Mouse (Mus musculus) midbrain, embryonic 11.5 days (tissue): ENCODE data around the gene Eapp. TPM values are rescaled to one million over a fixed set of nuclear protein-coding genes. Genes with fewer than 3 reads are reported as not detected.
"Not testable (repeated sequence)": the region's sequence is repeated elsewhere in the genome, so short reads cannot be mapped to it uniquely, and the experiment has no call there.

ENCODE experiments used
- ATAC-seq: fragments of 200-750 bp; cut with Nextera tagmentation; 2 replicates; pipeline ENCODE4 v1.8.0; 2017; ENCODE audit warnings: moderate TSS enrichment, moderate library complexity; ENCODE audit not compliant: low FRiP score
- DNase-seq: peaks from one replicate; pipeline ENCODE4 v3.0.0; 2015; ENCODE audit warnings: low spot score; ENCODE audit errors: missing footprints
- H3K27ac ChIP-seq: fragments of 300-500 bp; sonication (generic); 2 replicates; pipeline ENCODE4 v1.5.1; 2014; ENCODE audit warnings: low read depth, low read length
- H3K27me3 ChIP-seq: fragments of 300-500 bp; sonication (generic); 2 replicates; pipeline ENCODE4 v1.6.1; 2014; ENCODE audit warnings: mild to moderate bottlenecking, low read length, moderate library complexity, mixed read lengths; ENCODE audit not compliant: control insufficient read depth, insufficient read depth
- H3K36me3 ChIP-seq: fragments of 300-500 bp; sonication (generic); 2 replicates; pipeline ENCODE4 v1.6.1; 2014; ENCODE audit warnings: mild to moderate bottlenecking, low read length, moderate library complexity, mixed read lengths; ENCODE audit not compliant: control insufficient read depth, insufficient read depth
- H3K4me1 ChIP-seq: fragments of 300-500 bp; sonication (generic); 2 replicates; pipeline ENCODE4 v1.6.1; 2014; ENCODE audit warnings: low read length; ENCODE audit not compliant: control insufficient read depth, insufficient read depth
- H3K4me2 ChIP-seq: fragments of 300-500 bp; sonication (generic); 2 replicates; pipeline ENCODE4 v1.6.1; 2014; ENCODE audit warnings: mild to moderate bottlenecking, moderate library complexity
- H3K4me3 ChIP-seq: fragments of 300-500 bp; sonication (generic); 2 replicates; pipeline ENCODE4 v1.5.1; 2014; ENCODE audit warnings: low read depth, low read length
- H3K9ac ChIP-seq: fragments of 300-500 bp; sonication (generic); 2 replicates; pipeline ENCODE4 v1.6.1; 2014; ENCODE audit warnings: low read length
- H3K9me3 ChIP-seq: fragments of 300-500 bp; sonication (generic); 2 replicates; pipeline ENCODE4 v1.6.1; 2016; ENCODE audit warnings: low read length; ENCODE audit not compliant: control insufficient read depth
- WGBS: fragments of 180-500 bp; shearing (Covaris S2); extraction: QIAGEN DNeasy Blood & Tissue Kit; methylation state at CpG from one replicate; pipeline ENCODE4 v1.1.7; 2014; 5-methylcytosine and 5-hydroxymethylcytosine counted together
- polyA plus RNA-seq: library from polyadenylated mRNA; unstranded; fragments of >200 nt; fragmentation: Nextera tagmentation; extraction: Ambion mirVana; gene quantifications from 2 replicates; pipeline ENCODE4 v1.2.1, GENCODE M21; 2014

Eapp gene
- polyA plus RNA-seq = 77.8 and 88.0 TPM in 2 replicates

DNA sequence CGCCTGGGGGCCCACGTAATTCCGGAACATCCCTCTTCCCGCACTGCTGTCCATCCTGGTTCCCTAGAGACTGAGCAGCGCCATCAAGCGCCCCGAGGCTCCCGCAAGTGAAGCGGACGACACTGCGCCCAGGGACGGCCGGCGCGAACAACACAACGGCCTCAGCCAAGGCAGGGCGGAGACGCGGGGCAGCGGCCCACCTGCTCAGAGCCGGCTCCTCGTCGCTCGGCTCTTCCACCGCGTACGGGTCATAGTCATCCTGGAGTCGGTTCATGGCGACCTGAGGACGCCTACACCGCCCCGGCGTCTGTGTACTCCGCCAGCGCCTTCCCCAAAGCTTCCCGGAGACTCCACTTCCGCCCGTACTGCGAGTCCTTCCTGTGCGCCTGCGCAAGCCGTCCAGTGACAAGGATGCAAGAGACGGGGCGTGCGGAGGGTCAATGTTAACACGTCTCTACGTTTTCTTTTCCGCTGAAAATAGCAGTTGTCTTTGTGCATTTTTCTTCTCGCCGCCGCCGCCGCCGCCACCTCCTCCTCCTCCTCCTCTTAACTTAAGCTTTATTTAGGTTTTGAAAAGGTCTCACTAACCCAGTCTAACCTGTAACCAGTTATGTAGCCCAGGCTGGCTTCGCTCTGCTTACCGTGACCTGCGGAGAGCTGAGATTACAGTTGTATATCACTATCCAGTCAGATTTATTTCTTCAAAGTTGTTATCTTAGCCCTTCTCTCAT, at the start of gene Eapp:
Gene Eapp (minus strand): TSS at position 387 of the 731 bp plus-strand sequence.
- Histone ChIP-seq H3K9me3 (no peaks in the 10 kb centered on the region), H3K27me3 (no peaks in the 10 kb centered on the region), H3K27ac (peak within 1 kb of the TSS; percentile 93), H3K4me3 (peak within 1 kb of the TSS; percentile 83), H3K4me2 (peak within 1 kb of the TSS; percentile 54), H3K9ac (peak within 1 kb of the TSS; percentile 86), H3K36me3 (no peaks in the 10 kb centered on the region), H3K4me1 (peaks cover 2% of the 10 kb centered on the region; the same call in 1 of the 2 replicates)
- DNase-seq (peak; percentile 98), ATAC-seq (peak; percentile 89)
- under 1% methylated on average over 57 of the region's 57 CpGs for WGBS

DNA sequence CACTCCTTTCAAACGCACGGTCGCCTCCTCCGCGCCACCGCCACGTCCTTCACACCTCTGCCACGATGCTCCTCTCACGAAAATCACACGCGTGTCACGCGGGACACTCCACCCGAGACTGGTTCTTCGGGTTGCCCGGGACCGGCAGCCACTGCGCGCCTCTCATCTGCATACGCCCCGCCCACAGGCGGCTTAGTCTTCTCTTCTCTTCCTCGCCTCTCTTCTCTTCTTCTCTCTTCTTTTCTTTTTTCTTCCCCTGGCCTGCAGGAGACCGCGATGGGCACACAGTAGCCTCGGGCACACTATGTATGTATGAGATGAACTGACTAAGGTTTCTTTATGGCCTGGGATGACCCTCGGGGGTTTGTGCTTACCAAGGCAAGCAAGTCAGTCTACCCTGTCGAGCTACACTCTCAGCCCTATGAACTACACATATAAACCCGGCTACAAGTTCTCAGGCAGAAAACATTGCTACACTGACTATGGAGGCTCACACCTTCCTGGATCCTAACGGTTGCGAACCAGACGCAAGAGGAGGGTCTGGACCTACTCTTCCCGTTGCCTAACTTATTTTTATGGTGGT, 43.1 kb upstream of the Eapp start:
- peak; percentile 71 for ATAC-seq
- H3K27me3 ChIP-seq, H3K4me1 ChIP-seq, H3K36me3 ChIP-seq, H3K4me2 ChIP-seq, H3K9ac ChIP-seq, DNase-seq, H3K9me3 ChIP-seq, H3K4me3 ChIP-seq, H3K27ac ChIP-seq: not testable (repeated sequence)
- 0% methylated on average over 9 of the region's 33 CpGs for WGBS

DNA sequence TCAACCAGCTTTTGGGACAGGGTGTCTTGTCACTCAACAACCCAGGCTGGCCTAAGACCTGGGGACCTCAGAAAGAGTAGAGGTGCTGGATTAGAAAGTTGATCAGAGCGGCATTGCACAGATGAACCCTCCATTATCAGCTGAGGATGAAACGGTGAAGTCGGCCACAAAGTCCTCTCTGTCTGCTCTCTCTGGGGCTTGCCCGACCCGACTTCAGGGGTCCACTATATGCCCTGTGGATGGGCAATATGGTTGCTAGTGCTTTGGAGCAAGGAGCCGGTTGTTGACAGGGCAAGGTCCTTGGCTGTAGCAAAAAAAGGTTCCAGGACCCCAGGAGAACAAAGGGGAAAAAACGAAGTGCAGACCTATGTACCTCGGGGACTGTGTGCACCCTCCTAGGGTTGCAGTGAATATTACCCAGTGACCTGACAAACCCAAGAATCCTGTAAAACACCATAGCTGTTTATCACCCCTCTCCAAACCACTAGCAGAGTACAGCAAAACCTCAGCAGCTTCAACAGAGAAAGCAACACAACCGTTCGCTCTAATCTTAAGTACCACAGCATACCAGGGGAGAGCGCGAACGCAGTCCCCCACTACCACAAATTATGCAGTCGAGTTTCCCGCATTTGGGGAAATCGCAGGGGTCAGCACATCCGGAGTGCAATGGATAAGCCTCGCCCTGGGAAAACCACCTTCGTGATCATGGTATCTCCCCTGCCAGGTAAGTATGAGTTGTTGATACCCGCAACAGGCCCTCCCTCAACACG, 42.4 kb upstream of the Eapp start:
- not testable (repeated sequence) for H3K9ac ChIP-seq, H3K4me1 ChIP-seq, H3K9me3 ChIP-seq, H3K4me2 ChIP-seq, H3K4me3 ChIP-seq, DNase-seq, H3K27ac ChIP-seq, H3K36me3 ChIP-seq, H3K27me3 ChIP-seq
- ATAC-seq = peak; percentile 82
- WGBS = no CpG with 5 or more reads among the region's 21 CpGs

DNA sequence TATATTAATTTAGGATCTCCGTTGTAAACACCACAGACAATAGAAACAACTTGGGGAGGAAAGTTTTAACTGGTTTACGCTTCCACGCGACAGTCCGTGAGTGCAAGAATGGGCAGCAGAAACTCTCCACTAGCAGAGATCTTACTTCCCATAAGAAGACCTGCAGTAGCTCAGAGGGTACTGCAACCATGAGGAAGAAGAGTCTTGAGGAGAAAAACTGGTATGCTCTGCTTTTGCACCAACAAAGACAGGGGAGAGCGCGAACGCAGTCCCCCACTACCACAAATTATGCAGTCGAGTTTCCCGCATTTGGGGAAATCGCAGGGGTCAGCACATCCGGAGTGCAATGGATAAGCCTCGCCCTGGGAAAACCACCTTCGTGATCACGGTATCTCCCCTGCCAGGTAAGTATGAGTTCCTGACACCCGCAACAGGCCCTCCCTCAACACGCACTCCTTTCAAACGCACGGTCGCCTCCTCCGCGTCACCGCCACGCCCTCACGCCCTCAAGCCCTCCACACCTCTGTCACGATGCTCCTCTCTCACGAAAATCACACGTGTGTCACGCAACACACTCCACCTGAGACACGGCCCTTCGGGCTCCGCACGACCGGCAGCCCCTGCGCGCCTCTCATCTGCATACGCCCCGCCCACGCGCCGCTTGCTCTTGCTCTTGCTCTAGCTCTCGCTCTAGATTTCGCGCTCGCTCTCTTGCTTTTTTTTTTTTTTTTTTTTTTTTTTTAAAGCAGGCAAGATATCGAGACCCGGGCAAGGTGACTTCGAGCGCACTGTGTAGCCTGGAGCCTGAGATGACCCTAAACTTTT, 38.8 kb upstream of the Eapp start:
- H3K9ac ChIP-seq, H3K4me3 ChIP-seq, DNase-seq, H3K27ac ChIP-seq, H3K4me1 ChIP-seq, H3K36me3 ChIP-seq, H3K4me2 ChIP-seq, H3K9me3 ChIP-seq, H3K27me3 ChIP-seq: not testable (repeated sequence)
- 0% methylated on average over 8 of the region's 49 CpGs for WGBS
- peak; percentile 59 for ATAC-seq

DNA sequence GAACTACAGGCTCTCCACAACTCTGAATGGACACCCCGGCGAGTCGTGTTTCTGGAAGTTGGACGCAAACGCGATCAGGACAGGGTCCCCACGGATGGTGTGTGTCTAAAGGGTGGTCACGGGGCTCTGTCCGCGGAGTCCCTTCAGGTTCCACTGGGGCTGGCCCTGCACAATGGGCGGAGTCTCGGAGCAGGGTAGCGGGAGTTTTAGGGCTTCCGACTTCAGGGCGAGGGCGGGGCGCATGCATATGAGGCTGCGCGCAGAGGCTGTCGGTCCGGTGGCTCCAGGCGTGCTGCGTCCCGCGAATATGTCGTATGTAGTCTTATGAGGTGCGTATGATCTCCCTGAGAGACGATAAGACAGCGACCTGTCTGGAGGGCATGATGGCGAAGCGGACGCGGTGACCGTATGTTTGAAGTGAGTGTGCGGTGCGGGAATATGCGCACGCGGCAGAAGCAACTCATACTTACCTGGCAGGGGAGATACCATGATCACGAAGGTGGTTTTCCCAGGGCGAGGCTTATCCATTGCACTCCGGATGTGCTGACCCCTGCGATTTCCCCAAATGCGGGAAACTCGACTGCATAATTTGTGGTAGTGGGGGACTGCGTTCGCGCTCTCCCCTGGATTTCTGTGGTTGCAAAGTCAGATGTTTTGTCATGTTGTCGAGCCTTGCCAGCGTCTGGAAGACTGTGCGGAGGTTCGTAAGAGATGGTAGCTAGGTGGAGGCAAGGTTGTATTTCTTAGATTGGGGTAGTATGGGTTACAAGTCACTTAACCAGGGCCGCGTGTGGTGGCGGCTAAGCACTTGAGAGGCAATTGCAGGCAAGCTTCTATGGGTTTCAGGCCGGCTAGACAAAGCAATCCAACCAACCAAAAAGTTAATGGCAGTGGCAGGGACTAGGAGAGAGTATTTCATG, 33.7 kb upstream of the Eapp start:
- not testable (repeated sequence) for H3K27ac ChIP-seq, H3K4me2 ChIP-seq, H3K27me3 ChIP-seq, H3K9ac ChIP-seq, H3K36me3 ChIP-seq, H3K9me3 ChIP-seq, DNase-seq, H3K4me3 ChIP-seq, H3K4me1 ChIP-seq
- peak; percentile 97 for ATAC-seq
- no CpG with 5 or more reads among the region's 56 CpGs for WGBS

DNA sequence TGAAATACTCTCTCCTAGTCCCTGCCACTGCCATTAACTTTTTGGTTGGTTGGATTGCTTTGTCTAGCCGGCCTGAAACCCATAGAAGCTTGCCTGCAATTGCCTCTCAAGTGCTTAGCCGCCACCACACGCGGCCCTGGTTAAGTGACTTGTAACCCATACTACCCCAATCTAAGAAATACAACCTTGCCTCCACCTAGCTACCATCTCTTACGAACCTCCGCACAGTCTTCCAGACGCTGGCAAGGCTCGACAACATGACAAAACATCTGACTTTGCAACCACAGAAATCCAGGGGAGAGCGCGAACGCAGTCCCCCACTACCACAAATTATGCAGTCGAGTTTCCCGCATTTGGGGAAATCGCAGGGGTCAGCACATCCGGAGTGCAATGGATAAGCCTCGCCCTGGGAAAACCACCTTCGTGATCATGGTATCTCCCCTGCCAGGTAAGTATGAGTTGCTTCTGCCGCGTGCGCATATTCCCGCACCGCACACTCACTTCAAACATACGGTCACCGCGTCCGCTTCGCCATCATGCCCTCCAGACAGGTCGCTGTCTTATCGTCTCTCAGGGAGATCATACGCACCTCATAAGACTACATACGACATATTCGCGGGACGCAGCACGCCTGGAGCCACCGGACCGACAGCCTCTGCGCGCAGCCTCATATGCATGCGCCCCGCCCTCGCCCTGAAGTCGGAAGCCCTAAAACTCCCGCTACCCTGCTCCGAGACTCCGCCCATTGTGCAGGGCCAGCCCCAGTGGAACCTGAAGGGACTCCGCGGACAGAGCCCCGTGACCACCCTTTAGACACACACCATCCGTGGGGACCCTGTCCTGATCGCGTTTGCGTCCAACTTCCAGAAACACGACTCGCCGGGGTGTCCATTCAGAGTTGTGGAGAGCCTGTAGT, 23.4 kb upstream of the Eapp start:
- not testable (repeated sequence) for H3K9ac ChIP-seq, H3K36me3 ChIP-seq, H3K4me1 ChIP-seq, H3K27ac ChIP-seq, H3K9me3 ChIP-seq, H3K4me3 ChIP-seq, DNase-seq, H3K4me2 ChIP-seq, H3K27me3 ChIP-seq
- ATAC-seq = peak; percentile 92
- WGBS = no CpG with 5 or more reads among the region's 56 CpGs

DNA sequence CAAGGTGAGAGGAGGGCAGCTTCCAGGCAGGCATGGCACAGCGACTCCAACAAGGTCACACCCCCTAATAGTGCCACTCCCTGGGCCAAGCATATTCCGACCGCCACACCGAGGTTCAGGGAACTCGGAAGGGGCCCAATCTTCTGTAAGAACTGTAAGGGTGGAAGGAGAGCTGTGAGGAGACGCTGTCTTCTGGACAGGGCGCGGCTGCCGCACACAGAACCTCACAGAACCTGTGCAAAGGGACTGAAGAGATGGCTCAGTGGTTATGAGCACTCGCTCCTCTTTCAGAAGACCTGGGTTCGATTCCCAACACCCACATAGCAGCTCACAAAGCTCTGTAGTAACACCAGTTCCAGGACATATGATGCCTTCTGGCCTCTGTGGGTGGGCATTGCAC, 21.8 kb upstream of the Eapp start:
- H3K36me3 ChIP-seq, H3K9ac ChIP-seq, DNase-seq, ATAC-seq, H3K9me3 ChIP-seq, H3K27me3 ChIP-seq, H3K4me3 ChIP-seq, H3K27ac ChIP-seq, H3K4me2 ChIP-seq, H3K4me1 ChIP-seq: not testable (repeated sequence)
- WGBS = 83% methylated on average over 4 of the region's 11 CpGs
